Mouse (Mus musculus): ENCODE results near the gene Dop1a. TPM values are rescaled to one million over a fixed set of nuclear protein-coding genes. Genes with fewer than 3 reads are reported as not detected.
"Not testable (repeated sequence)": the region's sequence is repeated elsewhere in the genome, so short reads cannot be mapped to it uniquely, and the experiment has no call there.

Gene Dop1a
- polyA plus RNA-seq, 1 experiment from 2014 or later = 28.8 TPM

GRCm38 (mm10) chr9:86592676-86593668, 126.0 kb downstream of the Dop1a start:
- ATAC-seq (ENCODE audit: low read depth) = peak; percentile 45; the same call in 1 of the 2 replicates
- no peak overlapping the region for H3K27ac ChIP-seq (replicated peaks)
- no peak overlapping the region for H3K4me2 ChIP-seq
- H3K4me1 ChIP-seq (replicated peaks) = no peaks in the 10 kb centered on the region
- no peaks in the 10 kb centered on the region for H3K36me3 ChIP-seq
- no peak overlapping the region for H3K4me3 ChIP-seq
- H3K27me3 ChIP-seq = no peaks in the 10 kb centered on the region
- H3K9ac ChIP-seq = no peak overlapping the region
- WGBS = 78% methylated on average over 19 of the region's 19 CpGs
- no peaks in the 10 kb centered on the region for H3K9me3 ChIP-seq

DNA sequence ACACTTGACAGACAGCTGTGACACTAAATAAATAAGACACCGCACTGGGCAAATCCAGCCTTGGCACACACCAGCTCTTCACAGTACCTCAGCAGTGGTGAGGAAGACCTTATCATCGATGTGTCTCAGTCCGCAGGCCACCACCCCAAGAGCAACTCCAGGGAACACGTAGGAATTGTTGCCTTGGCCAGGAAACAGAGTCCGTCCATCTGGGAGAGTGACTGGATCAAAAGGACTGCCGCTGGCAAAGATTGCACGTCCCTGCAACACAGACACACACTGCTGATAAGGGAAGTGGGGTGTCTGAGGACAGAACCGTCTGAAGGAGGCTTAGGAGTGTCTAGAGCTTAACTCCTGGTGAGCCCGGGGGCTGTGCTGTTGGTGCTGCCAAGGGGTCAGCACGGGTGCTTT, 127.4 kb downstream of the Dop1a start:
- H3K9me3 ChIP-seq; H3K4me2 ChIP-seq; H3K36me3 ChIP-seq; ATAC-seq (ENCODE audit: low read depth); H3K27ac ChIP-seq (replicated peaks); H3K4me3 ChIP-seq; H3K9ac ChIP-seq; H3K27me3 ChIP-seq; H3K4me1 ChIP-seq (replicated peaks): not testable (repeated sequence)
- WGBS = 76% methylated on average over 10 of the region's 10 CpGs

DNA sequence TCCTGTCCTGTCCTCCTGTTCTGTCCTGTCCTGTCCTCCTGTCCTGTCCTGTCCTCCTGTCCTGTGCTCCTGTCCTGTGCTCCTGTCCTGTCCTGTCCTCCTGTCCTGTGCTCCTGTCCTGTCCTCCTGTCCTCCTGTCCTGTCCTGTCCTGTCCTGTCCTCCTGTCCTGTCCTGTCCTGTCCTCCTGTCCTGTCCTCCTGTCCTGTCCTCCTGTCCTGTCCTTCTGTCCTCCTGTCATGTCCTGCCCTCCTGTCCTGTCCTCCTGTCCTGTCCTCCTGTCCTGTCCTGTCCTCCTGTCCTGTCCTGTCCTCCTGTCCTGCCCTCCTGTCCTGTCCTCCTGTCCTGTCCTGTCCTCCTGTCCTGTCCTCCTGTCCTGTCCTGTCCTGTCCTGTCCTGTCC, 130.0 kb downstream of the Dop1a start:
- ATAC-seq (ENCODE audit: low read depth); H3K9ac ChIP-seq; H3K9me3 ChIP-seq; H3K36me3 ChIP-seq; H3K27me3 ChIP-seq; H3K4me2 ChIP-seq; H3K4me3 ChIP-seq; H3K27ac ChIP-seq (replicated peaks); H3K4me1 ChIP-seq (replicated peaks): not testable (repeated sequence)

- Histone ChIP-seq H3K36me3 (no peaks in the 10 kb centered on the region), H3K9me3 (no peaks in the 10 kb centered on the region), H3K4me3 (no peak overlapping the region), H3K9ac (no peak overlapping the region), H3K27me3 (no peaks in the 10 kb centered on the region), H3K4me1 (replicated peaks) (no peaks in the 10 kb centered on the region), H3K27ac (replicated peaks) (no peak overlapping the region), H3K4me2 (no peak overlapping the region)
- no peak for ATAC-seq (ENCODE audit: low read depth)
- WGBS = 64% methylated on average over 8 of the region's 8 CpGs
These were observed 132.9 kb downstream of the Dop1a start for GRCm38 (mm10) chr9:86599723-86600303.

Other genes with a start within 250 kb of the Dop1a start
- 7.2 and 9.7 TPM in 2 replicates for gene Ube2cbp, start 2.2 kb upstream of the Dop1a start, polyA plus RNA-seq (2015; fragmentation: Nextera tagmentation; extraction: Ambion mirVana)
- gene Pgm3, start 104.7 kb downstream of the Dop1a start, polyA plus RNA-seq (2015; fragmentation: Nextera tagmentation; extraction: Ambion mirVana) = 37.4 and 41.0 TPM in 2 replicates
- 13.5 and 13.8 TPM in 2 replicates for gene Rwdd2a, start 104.8 kb downstream of the Dop1a start, polyA plus RNA-seq (2015; fragmentation: Nextera tagmentation; extraction: Ambion mirVana)
- 36.8 and 38.3 TPM in 2 replicates for gene Me1, start 228.8 kb downstream of the Dop1a start, polyA plus RNA-seq (2015; fragmentation: Nextera tagmentation; extraction: Ambion mirVana)

All from neural tube, embryonic 13.5 days (tissue).